In genomic region chr5:138843168-138843824, GRCm38 (mm10) we compare ENCODE assay signal across 23 mouse cellular contexts. TPM values are rescaled to one million over a fixed set of nuclear protein-coding genes. Genes with fewer than 3 reads are reported as not detected.
DNase-seq lines count a peak whose midpoint lies in the region; ATAC-seq and TF ChIP-seq lines count a peak whose summit lies in the region.
"Had no signal": no experiment of that assay in that cellular context is flagged by ENCODE, and none has a peak within 500 bp of the region (broad histone marks: within the 10 kb centered on the region; RNA-seq: fewer than 3 reads in every experiment).

No protein-coding gene starts in this region.

- WGBS in kidney, embryonic 15.5 days = 41% methylated on average over 9 of the region's 9 CpGs
- 51% methylated on average over 9 of the region's 9 CpGs for WGBS in lung, embryonic 16.5 days
- 46% methylated on average over 9 of the region's 9 CpGs for WGBS in lung, adult 2 months

- peak; percentile 13 for DNase-seq in embryo, embryonic 10 days (ENCODE audit: low spot score)
- no peak for DNase-seq in embryo, embryonic 10.5 days (ENCODE audit: low spot score)
- DNase-seq in kidney, postnatal 14 days = no peak
- no peak for DNase-seq in lung, adult 2 months
- DNase-seq in testis, postnatal 10 days (ENCODE audit: low spot score) = no peak
- DNase-seq: adrenal gland, adult 8-10 months; adrenal gland, postnatal 36 days; B cell, adult 2 months; cerebellum, adult 2 months; cerebellum, postnatal 10 days; gastrocnemius, postnatal 14 days; heart, postnatal 14 days had no signal

- H3K9me3 ChIP-seq in kidney, embryonic 15.5 days (replicated peaks) = no peaks in the 10 kb centered on the region
- no peaks in the 10 kb centered on the region; the same call in 1 of the 2 replicates for H3K9me3 ChIP-seq in lung, embryonic 16.5 days (ENCODE audit: control insufficient read depth, low read length)
- H3K9me3 ChIP-seq: embryonic facial prominence, embryonic 12.5 days; hindbrain, embryonic 13.5 days had no signal

- H3K4me3 ChIP-seq in kidney, embryonic 15.5 days (replicated peaks) = no peak overlapping the region
- H3K4me3 ChIP-seq in lung, embryonic 16.5 days (ENCODE audit: low read length) = no peak overlapping the region
- no peak overlapping the region for H3K4me3 ChIP-seq in lung, adult 2 months (replicated peaks; ENCODE audit: extremely low read depth, low read depth, low read length)
- H3K4me3 ChIP-seq in testis, adult 2 months (ENCODE audit: control insufficient read depth, low read depth, low read length) = no peak overlapping the region
- H3K4me3 ChIP-seq: embryonic facial prominence, embryonic 12.5 days; forebrain, embryonic 12.5 days; heart, embryonic 13.5 days; hindbrain, embryonic 13.5 days had no signal

- peak overlapping the region; percentile 74 for H3K27ac ChIP-seq in kidney, embryonic 15.5 days
- no peak overlapping the region for H3K27ac ChIP-seq in lung, embryonic 16.5 days (ENCODE audit: low read length)
- H3K27ac ChIP-seq in testis, adult 2 months (ENCODE audit: control insufficient read depth, insufficient read depth, low read depth, low read length) = peak overlapping the region; percentile 56
- H3K27ac ChIP-seq: embryonic facial prominence, embryonic 12.5 days; forebrain, embryonic 12.5 days; heart, embryonic 13.5 days; hindbrain, embryonic 13.5 days had no signal

- no peak overlapping the region for H3K9ac ChIP-seq in kidney, embryonic 15.5 days
- H3K9ac ChIP-seq in lung, embryonic 16.5 days (ENCODE audit: low read length) = no peak overlapping the region
- H3K9ac ChIP-seq: embryonic facial prominence, embryonic 12.5 days; forebrain, embryonic 12.5 days; heart, embryonic 13.5 days; hindbrain, embryonic 13.5 days had no signal

- no peaks in the 10 kb centered on the region for H3K36me3 ChIP-seq in kidney, embryonic 15.5 days
- no peaks in the 10 kb centered on the region for H3K36me3 ChIP-seq in lung, embryonic 16.5 days (ENCODE audit: control insufficient read depth, insufficient read depth, low read length)
- H3K36me3 ChIP-seq in testis, adult 2 months (ENCODE audit: control insufficient read depth, insufficient read depth, low read length) = no peaks in the 10 kb centered on the region
- H3K36me3 ChIP-seq: embryonic facial prominence, embryonic 12.5 days; forebrain, embryonic 12.5 days; G1E; heart, embryonic 13.5 days; hindbrain, embryonic 13.5 days had no signal

- H3K4me2 ChIP-seq in kidney, embryonic 15.5 days = no peak overlapping the region
- no peak overlapping the region for H3K4me2 ChIP-seq in lung, embryonic 16.5 days (ENCODE audit: low read depth, low read length)
- H3K4me2 ChIP-seq: embryonic facial prominence, embryonic 12.5 days; forebrain, embryonic 12.5 days; heart, embryonic 13.5 days; hindbrain, embryonic 13.5 days had no signal

- peaks cover 19% of the 10 kb centered on the region for H3K4me1 ChIP-seq in kidney, embryonic 15.5 days
- H3K4me1 ChIP-seq in lung, embryonic 16.5 days (replicated peaks; ENCODE audit: control insufficient read depth, insufficient read depth, low read length) = peaks cover 5% of the 10 kb centered on the region
- H3K4me1 ChIP-seq in lung, adult 2 months (ENCODE audit: control insufficient read depth, insufficient read depth, low read length) = no peaks in the 10 kb centered on the region
- H3K4me1 ChIP-seq in testis, adult 2 months (ENCODE audit: control insufficient read depth, insufficient read depth, low read length) = 0 out of 2 replicates have a peak, but pooled peaks cover 3% of the 10 kb centered on the region
- H3K4me1 ChIP-seq: embryonic facial prominence, embryonic 12.5 days had no signal

- peak; percentile 80 for ATAC-seq in kidney, embryonic 15.5 days (replicated peaks; ENCODE audit: low FRiP score)
- ATAC-seq in lung, embryonic 16.5 days (ENCODE audit: low read depth) = 0 out of 2 replicates have a peak, but pooled peaks have one; percentile 39
- ATAC-seq: CD4-positive, CD25-positive, alpha-beta regulatory T cell, adult 4 months; forebrain, embryonic 16.5 days had no signal

- TF ChIP-seq CTCF in lung, adult 2 months (IDR thresholded peaks at IDR 0.05; ENCODE audit: insufficient read depth, low read length) = no peak
- no peak for TF ChIP-seq CTCF in testis, adult 2 months (IDR thresholded peaks at IDR 0.05; ENCODE audit: control insufficient read depth, insufficient read depth, insufficient replicate concordance, low read depth, low read length)

- no peak for TF ChIP-seq POLR2A in lung, adult 2 months (IDR thresholded peaks at IDR 0.05; ENCODE audit: borderline replicate concordance, extremely low read depth, low read depth, low read length)
- no peak for TF ChIP-seq POLR2A in testis, adult 2 months (IDR thresholded peaks at IDR 0.05; ENCODE audit: control insufficient read depth, low read depth, low read length)

- no peaks in the 10 kb centered on the region; the same call in 1 of the 2 replicates for H3K27me3 ChIP-seq in kidney, embryonic 15.5 days
- no peaks in the 10 kb centered on the region for H3K27me3 ChIP-seq in lung, embryonic 16.5 days (ENCODE audit: control insufficient read depth, insufficient read depth, low read depth, low read length)
- no peaks in the 10 kb centered on the region for H3K27me3 ChIP-seq in testis, adult 2 months (ENCODE audit: control insufficient read depth, insufficient read depth, low read length)
- H3K27me3 ChIP-seq: embryonic facial prominence, embryonic 12.5 days had no signal

RNA-seq across cellular contexts. Expression of gene Gm5294, which starts 23.4 kb away (rescaled TPM):
- polyA plus RNA-seq in kidney, embryonic 15.5 days (2015; fragmentation: Nextera tagmentation; extraction: Ambion mirVana) = not detected in 2 replicates
- not detected in 2 replicates for polyA plus RNA-seq in lung, embryonic 16.5 days (2015; fragmentation: Nextera tagmentation; extraction: Ambion mirVana)
- not detected in 2 replicates for polyA plus RNA-seq in lung, adult 2 months (2012; rRNA removed)
- polyA plus RNA-seq in testis, adult 2 months (2012; rRNA removed) = 2.3 and 4.2 TPM in 2 replicates
- polyA plus RNA-seq: CD4-positive, CD25-positive, alpha-beta regulatory T cell, adult 4 months; cerebellum, adult 2 months; forebrain, embryonic 12.5 days; forebrain, embryonic 16.5 days; G1E; gonadal fat pad, adult 2 months; heart, embryonic 13.5 days had no signal
